Mouse (Mus musculus) layer of hippocampus, postnatal 14 days (tissue): ENCODE results near the gene Zfp148. TPM values are rescaled to one million over a fixed set of nuclear protein-coding genes. Genes with fewer than 3 reads are reported as not detected.
"Not testable (repeated sequence)": the region's sequence is repeated elsewhere in the genome, so short reads cannot be mapped to it uniquely, and the experiment has no call there.

Experiments used
- DNase-seq, 2 experiments: peaks; one replicate each; pipeline ENCODE4 v3.0.0; 2021 to 2022; ENCODE audit warnings: low spot score in 2 of 2, mixed read lengths in 1 of 2
- total RNA-seq, 2 experiments: library from RNA; stranded (reverse); gene quantifications; 2 replicates each; pipeline ENCODE4 v1.2.3; 2021

The Zfp148 gene
- total RNA-seq, 2 experiments from 2014 or later, result 93.6 to 101 TPM

DNA sequence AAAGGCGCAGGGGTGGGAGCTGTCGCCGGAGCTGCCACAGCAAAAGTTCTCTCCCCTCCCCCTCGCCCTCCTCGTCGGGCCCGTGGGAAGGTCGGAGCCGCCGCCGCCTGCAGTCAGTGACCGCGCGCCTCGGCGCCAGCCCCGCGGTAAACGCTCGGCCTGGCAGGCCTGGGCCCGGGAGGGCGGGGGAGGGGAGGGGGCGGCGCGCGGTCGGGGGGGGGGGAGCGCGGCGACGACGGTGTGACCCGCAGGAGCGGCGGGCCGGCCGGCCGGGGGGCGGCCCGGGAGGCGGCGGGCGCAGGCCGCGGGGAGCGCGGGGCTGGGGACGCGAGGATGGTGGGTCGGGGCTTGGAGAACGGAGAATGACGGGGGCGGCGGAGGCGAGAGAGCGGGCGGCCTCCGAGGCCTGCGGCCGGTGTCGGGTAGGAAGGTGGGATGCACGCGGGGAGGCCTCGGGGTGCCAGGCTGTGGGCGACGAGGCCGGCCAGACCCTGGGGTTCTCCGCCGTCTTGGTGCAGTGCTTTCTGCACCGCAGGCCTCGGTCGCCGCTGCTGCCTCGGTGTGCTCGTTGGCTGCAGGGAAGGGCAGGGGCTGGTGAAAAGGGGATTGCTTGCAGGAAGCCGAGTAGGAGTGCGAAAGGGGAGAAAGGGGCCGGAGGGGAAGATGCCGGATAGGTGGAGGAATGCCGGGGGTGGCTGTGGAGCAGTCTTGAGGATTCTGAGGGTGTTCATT is 412 bp downstream of the Zfp148 start:
- DNase-seq, result peak; percentile 28 to 56

DNA sequence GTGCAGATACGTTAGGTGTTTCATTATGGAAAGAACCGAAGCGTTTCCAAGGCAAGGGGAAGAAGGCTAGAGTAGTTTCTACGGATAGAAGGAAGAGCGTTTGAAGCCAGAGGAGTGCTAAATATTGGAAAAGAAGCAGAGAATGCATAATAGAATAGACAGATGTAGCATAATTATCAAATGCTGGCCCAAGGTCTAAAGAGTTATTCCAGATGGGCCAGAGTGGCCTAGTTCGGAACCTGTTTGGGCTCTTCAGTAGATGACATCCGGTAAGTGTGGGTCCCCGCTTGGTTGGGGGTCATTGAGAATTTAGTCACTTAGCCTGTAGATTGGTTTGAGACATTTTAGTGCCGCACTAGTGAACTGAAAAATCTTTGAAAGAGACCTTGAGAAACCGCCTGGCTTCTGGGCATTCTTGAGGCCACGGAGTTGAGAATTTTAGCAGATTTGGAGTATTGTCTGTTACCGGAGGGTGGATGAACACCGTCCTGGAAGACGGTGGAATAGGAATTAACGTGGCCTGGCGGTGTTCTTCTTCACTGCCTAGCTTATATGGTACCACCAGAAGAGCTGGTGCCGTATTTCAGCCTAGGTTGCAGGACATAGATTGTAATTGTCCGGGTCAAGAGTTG is 1.1 kb downstream of the Zfp148 start:
- peak; percentile 15 to 16 for DNase-seq

DNA sequence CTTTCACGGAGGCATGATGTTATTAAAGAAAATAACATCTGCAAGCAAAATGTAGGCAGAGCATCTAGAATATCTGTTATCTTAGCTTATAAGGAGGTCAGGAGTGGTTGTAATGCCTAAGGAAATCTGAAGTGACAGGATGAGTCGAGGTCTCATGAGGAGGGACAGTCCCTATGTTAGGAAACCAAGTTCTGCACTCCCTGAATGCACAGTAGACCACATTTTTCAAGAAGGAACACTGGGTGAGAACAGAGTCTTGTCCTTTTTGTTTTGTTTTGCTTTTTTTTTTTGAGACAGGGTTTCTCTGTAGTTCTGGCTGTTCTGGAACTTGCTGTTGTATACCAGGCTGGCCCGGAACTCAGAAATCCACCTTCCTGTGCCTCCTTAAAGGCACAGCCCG is 1.7 kb downstream of the Zfp148 start:
- no peak for DNase-seq

DNA sequence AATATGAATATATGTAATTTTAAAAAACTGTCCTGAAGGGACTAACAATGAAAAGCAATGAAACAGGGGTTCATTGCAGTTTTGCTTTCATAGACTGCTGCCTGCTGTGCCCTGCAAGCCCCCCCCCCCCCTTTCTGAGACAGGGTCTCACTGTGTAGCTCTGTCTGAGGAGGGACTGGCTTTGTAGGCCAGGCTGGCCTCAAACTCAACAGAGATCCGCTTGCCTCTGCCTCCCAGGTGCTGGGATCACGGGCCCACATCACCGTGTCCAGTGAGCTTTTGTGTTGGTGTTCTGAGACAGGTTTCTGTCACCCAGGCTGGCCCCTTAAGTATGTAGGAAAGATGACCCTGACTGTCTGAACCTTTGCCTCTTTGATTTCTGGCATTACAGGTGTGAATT is 2.9 kb downstream of the Zfp148 start:
- DNase-seq, result no peak

DNA sequence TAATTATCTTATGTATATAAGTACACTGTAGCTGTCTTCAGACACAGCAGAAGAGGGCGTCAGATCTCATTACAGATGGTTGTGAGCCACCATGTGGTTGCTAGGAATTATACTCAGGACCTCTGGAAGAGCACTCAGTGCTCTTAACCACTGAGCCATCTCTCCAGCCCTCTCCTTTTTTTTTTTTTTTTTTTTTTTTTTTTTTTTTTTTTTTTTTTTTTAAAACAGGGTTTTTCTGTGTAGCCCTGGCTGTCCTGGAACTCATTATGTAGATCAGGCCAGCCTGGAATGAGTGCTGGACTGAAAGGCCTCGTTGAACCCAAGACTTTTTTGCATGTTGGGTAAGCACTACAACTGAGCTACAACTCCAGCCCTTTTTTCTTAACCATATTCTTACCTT is 3.4 kb downstream of the Zfp148 start:
- not testable (repeated sequence) for DNase-seq

DNA sequence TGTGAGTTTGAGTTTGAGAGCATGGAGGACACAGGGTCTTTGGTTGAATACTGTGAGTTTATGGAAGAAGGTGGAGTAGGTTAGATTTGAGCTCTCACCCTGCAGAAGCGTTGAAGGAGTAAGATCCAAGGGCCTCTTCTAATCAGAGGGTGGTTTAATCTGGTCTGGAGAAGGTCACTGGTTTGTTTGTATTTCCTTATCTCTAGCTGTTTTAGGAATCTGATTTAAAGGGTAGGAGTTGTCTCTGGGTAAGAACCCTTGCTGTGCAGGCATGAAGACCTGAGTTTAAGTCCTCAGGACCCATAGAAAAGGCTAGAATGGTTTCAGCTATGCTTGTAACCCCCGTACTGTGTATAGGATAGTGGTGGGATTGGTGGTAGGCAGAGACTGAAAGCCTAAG is 6.4 kb downstream of the Zfp148 start:
- DNase-seq, result no peak

DNA sequence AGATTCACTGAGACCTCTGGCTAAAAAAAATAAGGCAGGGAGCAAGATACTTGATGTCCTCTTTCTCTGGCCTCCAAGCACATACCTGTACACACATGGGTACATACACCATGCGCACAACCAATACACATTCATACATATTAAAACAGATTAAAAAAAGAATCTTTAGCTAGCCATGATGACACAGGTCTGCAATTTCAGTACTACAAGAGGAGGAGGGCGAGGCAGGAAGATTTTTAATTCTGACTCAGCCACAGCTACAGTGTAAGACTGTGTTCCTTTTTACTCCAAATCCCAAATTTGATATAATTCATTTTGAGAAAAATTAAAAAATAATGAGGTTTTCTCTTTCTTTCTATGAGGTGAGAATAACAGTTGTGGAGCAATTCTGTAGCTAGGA is 6.8 kb downstream of the Zfp148 start:
- DNase-seq, result no peak

DNA sequence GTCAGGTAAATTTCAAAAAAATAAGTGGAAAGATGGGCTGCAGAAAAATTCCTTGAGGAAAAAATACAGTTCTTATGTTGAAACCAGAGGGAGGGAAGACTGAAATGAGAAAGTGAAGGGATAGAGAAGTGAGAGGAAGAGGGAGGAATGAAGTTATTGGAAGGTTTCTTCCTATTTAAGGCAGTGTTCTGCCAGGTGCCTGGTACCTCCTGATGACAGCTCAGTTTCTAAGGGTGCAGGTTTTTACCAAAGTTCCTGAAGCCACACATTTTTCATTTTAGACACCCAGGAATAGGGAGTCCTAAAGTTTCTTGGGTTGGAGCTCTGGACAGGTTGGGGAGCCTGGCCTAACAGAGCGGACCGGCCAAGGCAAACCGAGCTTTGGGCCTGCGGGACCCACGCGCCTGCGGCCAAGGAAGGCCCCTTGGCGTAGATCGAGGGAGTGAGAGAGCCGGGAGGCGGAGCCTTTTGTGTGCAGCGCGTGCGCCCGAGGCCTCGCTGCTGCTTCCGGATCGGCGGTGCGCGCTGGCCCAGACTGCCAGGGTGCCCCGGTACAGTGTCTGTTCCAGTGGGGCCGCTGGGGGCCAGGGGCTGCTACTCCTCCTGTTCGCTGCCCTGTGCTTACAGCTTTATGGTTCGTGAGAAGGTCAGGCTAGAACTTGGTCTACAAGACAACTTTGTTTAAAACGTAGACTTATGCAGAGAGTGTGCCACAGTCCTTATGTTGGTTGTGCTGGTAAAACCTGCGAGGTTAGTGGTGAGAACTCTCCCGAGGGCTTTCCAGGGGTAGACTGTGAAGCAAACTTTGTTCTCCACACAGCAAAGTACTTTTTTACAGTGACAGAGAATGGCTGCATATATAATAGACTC is 19.5 kb downstream of the Zfp148 start:
- DNase-seq, result peak in 1 of 2 experiments; percentile 37

DNA sequence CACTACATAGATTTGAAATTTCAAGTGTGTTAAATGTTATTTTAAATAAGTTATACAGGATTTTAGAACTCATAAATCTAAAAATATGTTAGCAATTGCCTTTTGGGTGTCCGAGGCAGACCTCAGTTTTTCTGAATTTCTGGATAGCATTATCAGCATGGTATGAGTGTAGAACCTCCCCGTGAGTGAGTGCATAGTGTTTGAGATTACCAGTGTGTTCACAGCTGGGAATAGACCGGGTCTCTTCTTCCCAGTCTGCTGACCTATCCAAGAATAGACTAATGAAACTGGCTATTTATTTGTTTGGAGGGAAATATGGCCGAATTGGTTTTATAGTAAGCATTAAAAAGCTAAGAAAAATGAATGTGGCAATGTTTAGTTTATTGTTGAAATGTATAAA is 20.3 kb downstream of the Zfp148 start:
- no peak for DNase-seq

DNA sequence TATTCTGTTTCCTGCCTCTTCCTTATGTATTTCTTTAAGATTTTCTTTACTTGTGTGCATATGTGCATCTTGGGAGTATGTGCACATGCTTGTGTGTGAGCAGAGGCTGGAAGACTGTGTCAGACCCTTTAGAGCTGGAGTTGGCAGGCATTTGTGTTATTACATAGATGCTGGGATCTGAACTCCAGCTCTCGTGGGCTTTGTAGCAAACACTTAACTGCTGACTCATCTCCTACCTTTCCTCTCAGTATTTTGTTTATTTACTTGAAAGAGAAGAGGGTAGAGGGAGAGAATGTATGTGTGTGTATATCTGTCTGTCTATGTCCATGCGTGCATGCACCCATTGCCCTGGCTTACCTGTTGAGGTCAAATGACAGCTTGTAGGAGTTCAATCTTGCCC is 22.6 kb downstream of the Zfp148 start:
- DNase-seq, result no peak

DNA sequence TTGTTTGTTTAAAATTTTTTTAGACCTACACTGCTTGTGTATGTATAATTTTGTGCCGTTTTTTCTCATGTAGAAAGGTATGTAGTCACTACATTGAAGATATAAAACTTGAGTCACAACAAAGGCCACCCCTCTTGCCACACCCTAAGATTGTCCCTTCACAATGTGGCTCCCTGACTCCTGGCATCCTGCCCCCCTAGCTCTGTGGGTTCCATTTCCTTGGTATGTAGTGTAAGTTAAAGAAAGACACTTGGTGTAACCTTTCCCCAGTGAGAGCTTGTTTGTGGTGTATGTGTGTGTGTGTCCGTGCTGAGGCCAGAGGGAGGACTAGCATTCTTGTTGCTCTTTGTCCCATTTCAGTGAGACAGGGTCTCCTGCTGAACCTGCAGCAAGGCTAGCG is 23.4 kb downstream of the Zfp148 start:
- no peak for DNase-seq

DNA sequence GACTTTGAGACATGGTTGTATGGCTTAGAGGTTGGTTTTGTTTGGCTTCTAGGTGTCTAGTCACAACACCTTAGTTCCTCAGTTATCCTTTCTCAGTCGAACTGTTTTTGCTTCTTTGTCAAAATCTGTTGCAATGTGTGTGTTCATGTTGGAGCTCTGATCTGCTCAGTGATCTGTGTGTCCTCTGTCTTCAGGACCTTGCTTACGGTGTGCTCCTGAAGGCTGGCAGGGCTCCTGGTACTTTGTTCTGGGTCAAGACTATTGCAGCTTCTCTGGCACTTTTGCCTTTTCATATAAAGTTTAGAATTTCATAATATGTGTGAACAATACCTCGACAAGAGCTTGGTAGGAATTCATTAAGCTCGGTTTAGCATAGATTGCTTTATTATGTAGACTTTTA is 24.9 kb downstream of the Zfp148 start:
- no peak for DNase-seq

DNA sequence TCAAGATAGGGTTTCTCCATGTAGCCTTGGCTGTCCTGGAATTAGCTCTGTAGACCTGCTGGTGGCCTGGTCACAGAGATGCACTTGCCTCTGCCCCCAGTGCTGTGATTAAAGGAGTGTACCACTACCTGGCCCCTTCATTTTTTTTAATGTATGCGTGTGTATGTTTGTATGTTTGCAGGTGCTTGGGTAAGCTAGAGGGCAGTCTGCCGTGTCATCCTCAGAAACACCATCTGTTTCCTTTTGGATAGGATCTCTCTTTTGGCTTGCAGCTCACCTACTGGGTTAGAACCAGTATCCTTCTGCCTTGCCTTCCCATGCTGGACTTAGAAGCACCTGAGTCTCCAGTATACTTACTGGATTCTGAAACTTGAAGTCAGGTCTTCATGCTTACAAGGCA is 29.5 kb downstream of the Zfp148 start:
- no peak for DNase-seq

DNA sequence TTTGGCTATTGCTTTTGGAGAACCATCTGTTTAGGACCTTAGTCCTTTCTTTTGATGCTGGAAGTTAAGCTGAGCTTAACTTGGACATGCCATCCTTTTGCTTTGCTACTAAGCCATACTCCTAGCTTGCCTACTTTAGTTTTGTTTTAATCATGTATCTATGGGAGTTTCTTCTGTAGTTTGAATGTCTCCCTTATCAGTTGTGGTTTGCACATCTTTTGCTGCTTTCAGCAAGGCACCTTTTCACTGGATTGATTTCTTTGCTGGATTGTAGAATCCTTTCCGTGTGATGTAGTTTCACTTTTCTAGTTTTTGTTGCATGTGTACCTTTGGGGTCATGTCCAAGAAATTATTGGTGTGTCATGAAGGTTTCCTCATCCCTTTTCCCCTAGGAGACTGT is 30.0 kb downstream of the Zfp148 start:
- no peak for DNase-seq

DNA sequence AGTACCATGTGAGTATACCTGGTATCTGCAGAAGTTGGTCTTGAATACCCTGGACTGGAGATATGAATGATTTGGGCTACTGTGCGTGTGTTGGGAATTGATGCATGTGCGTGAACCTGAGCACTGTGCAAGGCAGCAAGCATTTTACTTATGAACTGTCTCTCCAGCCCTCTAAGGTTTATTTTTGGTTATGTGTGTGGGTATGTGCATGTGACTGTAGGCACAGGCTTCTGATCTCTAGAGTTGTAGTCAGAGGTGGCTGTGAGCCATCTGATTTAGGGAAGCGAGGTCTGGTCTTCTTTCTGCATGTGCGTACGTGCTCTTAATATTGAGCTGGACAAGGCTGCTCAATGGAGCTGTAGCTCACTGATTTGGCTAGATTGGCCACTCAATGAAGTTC is 33.6 kb downstream of the Zfp148 start:
- DNase-seq, result peak in 1 of 2 experiments; percentile 24

DNA sequence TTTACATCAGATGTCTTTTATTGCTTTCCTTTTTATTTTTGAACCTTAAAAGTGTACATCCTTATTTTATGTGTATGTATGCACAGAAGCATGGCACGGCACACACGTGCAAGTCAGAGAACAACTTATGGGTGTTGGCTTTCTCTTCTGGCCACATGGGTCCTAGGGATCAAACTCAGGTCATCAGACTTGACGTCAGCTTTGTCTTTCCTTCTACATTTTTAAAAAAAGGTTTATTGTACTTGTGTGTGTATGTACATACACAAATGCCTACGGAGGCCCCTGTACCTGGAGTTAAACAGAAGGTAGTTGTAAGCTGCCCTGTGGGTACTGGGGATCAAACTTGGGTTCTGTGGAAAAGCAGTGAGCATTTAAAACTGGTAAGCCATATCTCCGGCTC is 35.0 kb downstream of the Zfp148 start:
- DNase-seq, result no peak

DNA sequence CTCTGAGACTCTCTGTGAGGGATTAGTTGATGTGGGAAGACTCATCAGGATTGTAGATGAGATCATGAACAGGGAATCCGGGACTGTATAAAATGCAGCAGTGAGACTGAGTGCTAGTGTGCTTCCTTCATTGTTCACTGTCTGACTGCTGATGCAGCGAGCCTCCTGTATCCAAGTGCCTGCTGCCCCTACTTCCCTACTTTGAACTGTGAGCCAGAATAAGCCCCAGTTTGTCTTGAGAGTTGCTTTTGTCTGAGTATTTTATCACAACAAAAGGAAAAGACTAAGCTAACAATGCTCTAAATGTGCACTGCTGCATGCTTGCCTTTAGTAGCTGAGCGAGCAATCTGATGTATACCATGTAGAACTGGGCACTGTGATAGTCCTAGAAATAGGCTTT is 47.7 kb downstream of the Zfp148 start:
- no peak for DNase-seq

DNA sequence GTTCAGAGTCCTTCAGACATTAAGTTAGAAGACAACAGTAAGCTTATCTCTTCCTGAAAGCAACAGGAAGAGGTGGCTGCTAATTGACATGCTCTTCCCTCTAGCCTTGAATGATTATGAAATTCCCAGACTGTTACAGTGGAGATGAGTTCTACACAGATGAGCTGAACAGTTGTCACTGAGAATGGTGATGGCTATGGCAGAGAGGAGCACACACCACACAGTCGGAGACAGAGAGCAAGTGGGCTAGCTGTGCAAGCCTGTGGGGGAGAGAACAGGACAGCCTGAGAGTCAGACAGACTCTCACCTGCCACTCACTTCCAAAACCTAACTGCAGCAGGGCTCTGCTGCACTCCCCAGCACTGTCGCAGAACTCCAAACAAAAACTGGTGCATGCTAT is 51.0 kb downstream of the Zfp148 start:
- peak in 1 of 2 experiments; percentile 33 for DNase-seq

DNA sequence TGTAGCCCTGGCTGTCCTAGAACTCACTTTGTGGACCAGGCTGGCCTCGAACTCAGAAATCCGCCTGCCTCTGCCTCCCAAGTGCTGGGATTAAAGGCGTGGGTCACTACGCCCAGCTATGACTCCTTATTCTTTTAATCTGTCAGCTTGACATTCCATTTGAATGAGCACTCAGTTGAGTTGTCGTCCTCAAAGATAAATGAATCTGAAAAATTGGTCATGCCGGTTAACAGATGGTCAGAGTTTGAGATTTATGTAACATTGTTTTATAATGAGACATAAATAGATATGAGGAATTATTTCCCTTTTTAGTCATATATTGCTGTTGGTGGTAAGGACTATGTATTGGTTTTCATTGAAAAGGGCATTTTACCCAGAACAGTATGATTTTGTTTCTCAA is 60.4 kb downstream of the Zfp148 start:
- DNase-seq, result no peak

DNA sequence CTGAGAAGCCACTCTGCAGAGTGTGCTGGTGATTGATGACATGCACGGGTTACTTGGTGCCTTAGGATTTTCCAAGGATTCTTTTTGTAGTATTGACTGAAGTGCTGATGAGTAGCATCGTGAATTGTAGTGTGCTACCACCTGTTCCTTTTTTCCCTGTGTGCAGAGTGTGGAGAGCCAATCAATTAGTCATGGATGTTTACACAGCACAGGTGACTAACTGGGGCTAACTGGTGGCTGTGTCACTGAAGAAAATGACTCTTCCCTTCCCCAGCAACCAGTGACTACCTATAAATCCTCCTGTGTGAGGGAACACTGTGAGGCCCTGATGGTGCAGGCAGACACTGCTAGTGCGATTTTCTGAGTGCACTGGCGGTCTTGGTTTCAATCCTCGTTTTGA is 66.2 kb downstream of the Zfp148 start:
- DNase-seq, result no peak

DNA sequence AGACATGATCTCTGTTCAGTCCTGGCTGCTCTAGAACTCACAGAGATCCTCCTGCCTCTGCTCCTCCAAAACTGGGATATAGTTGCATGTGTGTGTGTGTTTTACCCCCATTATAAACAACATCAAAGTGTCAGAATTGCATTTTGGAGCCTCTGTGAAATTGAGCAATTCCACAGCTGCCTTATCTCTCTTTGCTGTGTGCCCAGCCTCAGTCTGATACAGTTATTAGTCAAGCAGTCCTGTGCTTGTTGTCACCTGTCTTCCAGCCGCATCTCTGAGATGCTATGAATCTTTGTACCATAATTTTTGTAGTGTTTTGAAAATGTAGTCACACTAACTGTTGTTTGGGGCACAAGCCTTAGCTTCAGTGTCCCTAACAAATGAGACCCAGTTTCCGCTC is 73.2 kb downstream of the Zfp148 start:
- no peak for DNase-seq

DNA sequence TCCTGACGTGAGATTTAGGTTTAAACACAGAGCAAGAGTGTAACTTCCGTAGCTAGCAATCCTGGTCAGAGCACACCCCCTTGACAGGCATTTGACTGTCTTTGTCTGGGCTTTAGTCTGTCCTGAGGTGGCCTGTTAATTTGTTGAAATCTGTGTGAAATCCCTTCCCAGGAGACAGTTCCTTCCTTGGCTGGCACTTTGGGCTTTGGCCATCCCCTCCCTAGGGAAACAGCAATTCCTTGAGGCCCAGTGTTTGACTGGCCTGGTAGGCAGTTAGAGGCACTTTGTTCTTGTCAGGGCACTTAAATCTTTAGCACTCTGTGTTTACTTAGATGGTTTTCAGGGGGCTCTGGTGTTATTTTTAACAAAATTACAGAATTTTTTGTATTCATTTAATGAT is 73.7 kb downstream of the Zfp148 start:
- DNase-seq, result no peak
